Mouse (Mus musculus): Measurements from ENCODE around the gene Tap2. TPM values are rescaled to one million over a fixed set of nuclear protein-coding genes. Genes with fewer than 3 reads are reported as not detected.

Gene Tap2
- polyA plus RNA-seq, 1 experiment from 2014 or later, result 0.55 TPM

Other genes with a start within 250 kb of the Tap2 start
- 35.6 and 37.1 TPM in 2 replicates for gene Vps52, start 247.7 kb upstream of the Tap2 start, polyA plus RNA-seq (2014; fragmentation: Nextera tagmentation; extraction: Ambion mirVana)
- gene Rps18, start 247.5 kb upstream of the Tap2 start, polyA plus RNA-seq (2014; fragmentation: Nextera tagmentation; extraction: Ambion mirVana), result 1,618 and 1,641 TPM in 2 replicates
- gene H2-K1, start 203.2 kb upstream of the Tap2 start, polyA plus RNA-seq (2014; fragmentation: Nextera tagmentation; extraction: Ambion mirVana), result 4.2 and 5.3 TPM in 2 replicates
- 3.8 and 5.6 TPM in 2 replicates for gene Ring1, start 178.8 kb upstream of the Tap2 start, polyA plus RNA-seq (2014; fragmentation: Nextera tagmentation; extraction: Ambion mirVana)
- gene H2-Ke6, start 175.5 kb upstream of the Tap2 start, polyA plus RNA-seq (2014; fragmentation: Nextera tagmentation; extraction: Ambion mirVana), result 34.9 and 37.7 TPM in 2 replicates
- 85.6 and 94.1 TPM in 2 replicates for gene Slc39a7, start 171.8 kb upstream of the Tap2 start, polyA plus RNA-seq (2014; fragmentation: Nextera tagmentation; extraction: Ambion mirVana)
- gene Rxrb, start 171.7 kb upstream of the Tap2 start, polyA plus RNA-seq (2014; fragmentation: Nextera tagmentation; extraction: Ambion mirVana), result 20.5 and 24.0 TPM in 2 replicates
- gene Col11a2, start 164.1 kb upstream of the Tap2 start, polyA plus RNA-seq (2014; fragmentation: Nextera tagmentation; extraction: Ambion mirVana), result 2.6 and 5.0 TPM in 2 replicates
- gene H2-Oa, start 111.2 kb upstream of the Tap2 start, polyA plus RNA-seq (2014; fragmentation: Nextera tagmentation; extraction: Ambion mirVana), result 0.55 and 1.2 TPM in 2 replicates
- gene H2-DMa, start 84.0 kb upstream of the Tap2 start, polyA plus RNA-seq (2014; fragmentation: Nextera tagmentation; extraction: Ambion mirVana), result 7.5 and 9.1 TPM in 2 replicates
- 141 and 152 TPM in 2 replicates for gene Brd2, start 80.9 kb upstream of the Tap2 start, polyA plus RNA-seq (2014; fragmentation: Nextera tagmentation; extraction: Ambion mirVana)
- gene H2-DMb2, start 60.2 kb upstream of the Tap2 start, polyA plus RNA-seq (2014; fragmentation: Nextera tagmentation; extraction: Ambion mirVana), result 0.23 TPM in 1 of 2 replicates, not detected in the other
- 0.45 and 0.61 TPM in 2 replicates for gene H2-DMb1, start 50.5 kb upstream of the Tap2 start, polyA plus RNA-seq (2014; fragmentation: Nextera tagmentation; extraction: Ambion mirVana)
- 2.4 and 3.1 TPM in 2 replicates for gene Tap1, start 16.0 kb upstream of the Tap2 start, polyA plus RNA-seq (2014; fragmentation: Nextera tagmentation; extraction: Ambion mirVana)
- gene Psmb9, start 15.8 kb upstream of the Tap2 start, polyA plus RNA-seq (2014; fragmentation: Nextera tagmentation; extraction: Ambion mirVana), result 0.45 and 2.2 TPM in 2 replicates
- gene Psmb8, start 5.8 kb upstream of the Tap2 start, polyA plus RNA-seq (2014; fragmentation: Nextera tagmentation; extraction: Ambion mirVana), result 1.7 and 1.9 TPM in 2 replicates
- gene H2-Ob, start 35.4 kb downstream of the Tap2 start, polyA plus RNA-seq (2014; fragmentation: Nextera tagmentation; extraction: Ambion mirVana), result not detected in 2 replicates
- 3.7 and 4.5 TPM in 2 replicates for gene H2-Ab1, start 54.2 kb downstream of the Tap2 start, polyA plus RNA-seq (2014; fragmentation: Nextera tagmentation; extraction: Ambion mirVana)
- not detected in 2 replicates for gene H2-Aa, start 84.3 kb downstream of the Tap2 start, polyA plus RNA-seq (2014; fragmentation: Nextera tagmentation; extraction: Ambion mirVana)
- 1.1 and 2.1 TPM in 2 replicates for gene H2-Eb1, start 102.3 kb downstream of the Tap2 start, polyA plus RNA-seq (2014; fragmentation: Nextera tagmentation; extraction: Ambion mirVana)
- gene H2-Eb2, start 122.1 kb downstream of the Tap2 start, polyA plus RNA-seq (2014; fragmentation: Nextera tagmentation; extraction: Ambion mirVana), result 0.07 and 0.10 TPM in 2 replicates
- gene Btnl2, start 151.3 kb downstream of the Tap2 start, polyA plus RNA-seq (2014; fragmentation: Nextera tagmentation; extraction: Ambion mirVana), result not detected in 2 replicates
- not detected in 2 replicates for gene Btnl1, start 173.6 kb downstream of the Tap2 start, polyA plus RNA-seq (2014; fragmentation: Nextera tagmentation; extraction: Ambion mirVana)
- 0.70 and 0.73 TPM in 2 replicates for gene BC051142, start 195.3 kb downstream of the Tap2 start, polyA plus RNA-seq (2014; fragmentation: Nextera tagmentation; extraction: Ambion mirVana)

All from limb, embryonic 11.5 days (tissue).